Mouse (Mus musculus): ENCODE measurements around the gene Galnt16. TPM values are rescaled to one million over a fixed set of nuclear protein-coding genes. Genes with fewer than 3 reads are reported as not detected.
A peak's percentile ranks its signal among the peaks of the same experiment; 100 is the strongest.

Gene Galnt16
- total RNA-seq, 2 experiments from 2014 or later, result 163 to 165 TPM

DNA sequence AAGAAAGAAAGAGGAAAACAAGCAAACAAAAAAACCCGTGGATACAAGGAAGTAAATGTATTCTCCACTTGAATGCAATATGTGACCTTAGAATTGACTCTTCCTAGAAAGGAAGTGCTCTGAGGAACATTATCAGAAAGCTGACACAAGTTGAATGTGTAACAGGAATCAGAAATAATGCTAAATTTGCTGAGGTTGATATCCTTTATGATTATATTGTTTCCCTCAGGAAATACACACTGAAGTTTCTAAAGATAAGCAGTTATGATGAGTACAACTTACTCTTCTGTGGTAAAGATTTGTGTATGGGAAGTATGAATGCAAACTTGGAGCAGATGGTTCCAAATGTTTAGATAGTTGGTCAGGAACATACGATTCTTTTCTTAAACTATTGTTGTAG is 150.3 kb downstream of the Galnt16 start:
- no peak for DNase-seq

DNA sequence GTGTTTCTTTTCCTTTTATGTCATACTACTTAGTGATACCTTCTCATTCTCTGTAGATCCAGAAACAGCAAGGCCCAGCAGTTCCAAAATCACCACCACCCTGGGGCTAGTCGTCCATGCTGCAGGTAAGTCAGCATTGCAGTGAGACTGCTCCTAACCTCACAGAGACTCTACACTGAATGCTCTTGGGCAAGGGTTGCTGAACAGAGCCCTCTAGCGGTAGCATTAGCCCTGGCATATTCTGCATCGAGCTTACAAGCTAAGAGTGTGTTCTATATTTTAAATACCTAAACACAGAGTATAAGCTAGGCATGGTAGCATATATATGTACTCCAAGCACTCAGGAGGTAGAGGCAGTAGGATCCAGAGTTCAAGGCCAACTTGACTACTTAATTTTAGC is 155.1 kb downstream of the Galnt16 start:
- peak; percentile 40 to 57 for DNase-seq

Other genes starting within 250 kb of the Galnt16 start
- 10 to 100 TPM; 68.5 to 74.0 TPM for gene Dcaf5, start 81.7 kb upstream of the Galnt16 start, total RNA-seq (2021)
- 100 to 1,000 TPM; 114 to 126 TPM for gene Exd2, start 55.2 kb upstream of the Galnt16 start, total RNA-seq (2021)
- 10 to 100 TPM; 36.5 to 40.7 TPM for gene Slc39a9, start 125.6 kb downstream of the Galnt16 start, total RNA-seq (2021)
- 10 to 100 TPM; 34.9 to 43.7 TPM for gene Erh, start 126.1 kb downstream of the Galnt16 start, total RNA-seq (2021)
- 1 to 10 TPM; 6.9 to 7.8 TPM for gene Plekhd1, start 174.3 kb downstream of the Galnt16 start, total RNA-seq (2021)
- 10 to 100 TPM; 16.5 to 18.6 TPM for gene Ccdc177, start 242.4 kb downstream of the Galnt16 start, total RNA-seq (2021)

Measured in layer of hippocampus, postnatal 36 days (tissue).